33 mouse cellular contexts compared by ENCODE assay signal in the genomic region with DNA sequence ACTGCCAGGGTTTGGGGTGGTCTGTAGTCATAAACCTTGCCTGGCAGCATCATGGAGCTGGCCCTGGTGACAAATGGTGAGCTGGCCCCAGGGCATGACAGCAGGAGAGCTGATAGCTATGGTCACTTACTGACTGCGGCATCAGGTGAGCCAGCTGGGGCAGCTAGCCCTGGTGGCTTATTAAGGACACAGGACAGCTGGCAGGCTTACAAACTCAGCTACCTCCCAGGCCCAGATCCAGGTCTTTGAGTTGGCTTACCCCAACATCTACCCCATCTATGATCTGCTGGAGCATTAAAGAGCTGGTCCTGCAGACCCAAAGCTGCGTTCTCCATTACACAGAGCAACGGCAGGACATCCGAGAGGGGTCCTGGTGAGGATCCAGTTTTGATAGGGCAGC. TPM values are rescaled to one million over a fixed set of nuclear protein-coding genes. Genes with fewer than 3 reads are reported as not detected.
A peak's percentile ranks its signal among the peaks of the same experiment; 100 is the strongest.
DNase-seq lines count a peak whose midpoint lies in the region; ATAC-seq and TF ChIP-seq lines count a peak whose summit lies in the region.
"Had no signal": no experiment of that assay in that cellular context is flagged by ENCODE, and none has a peak within 500 bp of the region (broad histone marks: within the 10 kb centered on the region; RNA-seq: fewer than 3 reads in every experiment).

No protein-coding gene starts in this region.

- dilution Hi-C loops in CH12.LX (cut with MboI; ENCODE audit: extremely low pct_ligation_motif_present, extremely low pct_unique_long_range_greater_than_20kb, low sequenced_read_pairs): no loop called here

- no peaks in the 10 kb centered on the region for H3K27me3 ChIP-seq in hindbrain, embryonic 12.5 days
- no peaks in the 10 kb centered on the region for H3K27me3 ChIP-seq in hindbrain, postnatal 0 days (ENCODE audit: insufficient read depth, low read length)
- H3K27me3 ChIP-seq in kidney, embryonic 15.5 days: peaks cover 7% of the 10 kb centered on the region; the same call in 1 of the 2 replicates
- no peaks in the 10 kb centered on the region for H3K27me3 ChIP-seq in CH12.LX (replicated peaks)
- H3K27me3 ChIP-seq: embryonic facial prominence, embryonic 13.5 days; forebrain, embryonic 13.5 days; heart, embryonic 13.5 days; hindbrain, embryonic 15.5 days; Patski had no signal

- TF ChIP-seq RAD21 in CH12.LX (IDR thresholded peaks at IDR 0.05; ENCODE audit: low read depth, low read length): no peak

- 83% methylated on average over 4 of the region's 4 CpGs for WGBS in hindbrain, embryonic 12.5 days
- 85% methylated on average over 4 of the region's 4 CpGs for WGBS in hindbrain, postnatal 0 days
- WGBS in kidney, embryonic 15.5 days: 83% methylated on average over 4 of the region's 4 CpGs

- ATAC-seq in hindbrain, embryonic 12.5 days (ENCODE audit: low FRiP score): 0 out of 2 replicates have a peak, but pooled peaks have one; percentile 26
- ATAC-seq in hindbrain, postnatal 0 days: no peak
- no peak for ATAC-seq in kidney, embryonic 15.5 days (replicated peaks; ENCODE audit: low FRiP score)
- ATAC-seq: forebrain, embryonic 13.5 days; forebrain, postnatal 0 days; inflammation-experienced regulatory T-cells, adult 6 months; Patski had no signal

- TF ChIP-seq EP300 in CH12.LX (IDR thresholded peaks at IDR 0.05; ENCODE audit: low read length): no peak

- H3K4me3 ChIP-seq in hindbrain, embryonic 12.5 days: no peak overlapping the region
- H3K4me3 ChIP-seq in hindbrain, postnatal 0 days (ENCODE audit: low read length): no peak overlapping the region
- no peak overlapping the region for H3K4me3 ChIP-seq in kidney, embryonic 15.5 days (replicated peaks)
- no peak overlapping the region for H3K4me3 ChIP-seq in CH12.LX (replicated peaks in 1 of 3; ENCODE audit: low read depth in 2 of 3, low read length in 2 of 3, poor library complexity in 1 of 3)
- H3K4me3 ChIP-seq: embryonic facial prominence, embryonic 10.5 days; embryonic facial prominence, embryonic 13.5 days; erythroblast, embryonic 14.5 days; forebrain, embryonic 13.5 days; gastrocnemius, adult 2 months; heart, embryonic 10.5 days; heart, embryonic 13.5 days; hindbrain, embryonic 15.5 days had no signal

- in situ Hi-C loops in CH12.LX (cut with MboI; ENCODE audit: low pct_ligation_motif_present, low pct_unique_long_range_greater_than_20kb, low sequenced_read_pairs): no loop called here

- peak; percentile 56 for DNase-seq in adrenal gland, adult 2 months
- no peak for DNase-seq in adrenal gland, postnatal 25 days
- DNase-seq in hindbrain, postnatal 0 days (ENCODE audit: low spot score): no peak
- DNase-seq in kidney, postnatal 25 days: peak; percentile 20 to 48
- no peak for DNase-seq in CH12.LX (ENCODE audit: extremely low read depth)
- DNase-seq: adrenal gland, postnatal 14 days; cerebellum, adult 11-12 months; cerebellum, adult 8-10 months; cerebellum, postnatal 36 days; embryo, embryonic 11 days; forebrain, postnatal 0 days; gastrocnemius, adult 2 months; gastrocnemius, postnatal 14 days; heart, adult 18-20 months; heart, postnatal 14 days; heart, postnatal 4 days had no signal

- no peak overlapping the region for H3K9ac ChIP-seq in hindbrain, embryonic 12.5 days
- no peak overlapping the region for H3K9ac ChIP-seq in hindbrain, postnatal 0 days (replicated peaks; ENCODE audit: low read length)
- no peak overlapping the region for H3K9ac ChIP-seq in kidney, embryonic 15.5 days
- no peak overlapping the region for H3K9ac ChIP-seq in CH12.LX (ENCODE audit: insufficient read depth, low read depth)
- H3K9ac ChIP-seq: embryonic facial prominence, embryonic 13.5 days; forebrain, embryonic 13.5 days; forebrain, postnatal 0 days; heart, embryonic 13.5 days; hindbrain, embryonic 15.5 days had no signal

- H3K4me2 ChIP-seq in hindbrain, embryonic 12.5 days (replicated peaks): no peak overlapping the region
- no peak overlapping the region for H3K4me2 ChIP-seq in hindbrain, postnatal 0 days (ENCODE audit: low read depth, low read length)
- no peak overlapping the region for H3K4me2 ChIP-seq in kidney, embryonic 15.5 days
- H3K4me2 ChIP-seq in CH12.LX (ENCODE audit: insufficient read depth, low read depth, poor library complexity, severe bottlenecking): no peak overlapping the region
- H3K4me2 ChIP-seq: embryonic facial prominence, embryonic 13.5 days; forebrain, embryonic 13.5 days; heart, embryonic 13.5 days; hindbrain, embryonic 15.5 days had no signal

- H3K4me1 ChIP-seq in hindbrain, embryonic 12.5 days: peaks cover 6% of the 10 kb centered on the region; the same call in 1 of the 2 replicates
- H3K4me1 ChIP-seq in hindbrain, postnatal 0 days (ENCODE audit: insufficient read depth, low read length): no peaks in the 10 kb centered on the region; the same call in 1 of the 2 replicates
- peaks cover 30% of the 10 kb centered on the region for H3K4me1 ChIP-seq in kidney, embryonic 15.5 days
- peaks cover 37 to 87% of the 10 kb centered on the region in 2 experiments for H3K4me1 ChIP-seq in CH12.LX (ENCODE audit: control insufficient read depth in 1 of 2, insufficient read depth in 2 of 2)
- H3K4me1 ChIP-seq: forebrain, embryonic 13.5 days; hindbrain, embryonic 15.5 days had no signal

- no peaks in the 10 kb centered on the region for H3K9me3 ChIP-seq in hindbrain, embryonic 12.5 days (replicated peaks)
- no peaks in the 10 kb centered on the region for H3K9me3 ChIP-seq in hindbrain, postnatal 0 days (ENCODE audit: low read length)
- no peaks in the 10 kb centered on the region for H3K9me3 ChIP-seq in kidney, embryonic 15.5 days (replicated peaks)
- H3K9me3 ChIP-seq in CH12.LX (replicated peaks; ENCODE audit: low read length): no peaks in the 10 kb centered on the region
- H3K9me3 ChIP-seq: embryonic facial prominence, embryonic 10.5 days; embryonic facial prominence, embryonic 13.5 days; forebrain, embryonic 13.5 days; G1E; heart, embryonic 10.5 days; heart, embryonic 13.5 days; hindbrain, embryonic 15.5 days had no signal

- TF ChIP-seq POLR2A in CH12.LX (IDR thresholded peaks at IDR 0.05; ENCODE audit: low read depth, low read length): no peak

- no peak for TF ChIP-seq CTCF in hindbrain, postnatal 0 days (IDR thresholded peaks at IDR 0.05; ENCODE audit: low read depth)
- no peak for TF ChIP-seq CTCF in CH12.LX (conservative IDR thresholded peaks at IDR 0.05 in 1 of 2, IDR thresholded peaks at IDR 0.05 in 1 of 2; ENCODE audit: low read depth in 2 of 2, low read length in 2 of 2)

- H3K79me2 ChIP-seq in CH12.LX (replicated peaks; ENCODE audit: control insufficient read depth, extremely low read depth, insufficient read depth, poor library complexity, severe bottlenecking): peaks cover 14% of the 10 kb centered on the region

- no peak overlapping the region for H3K27ac ChIP-seq in hindbrain, embryonic 12.5 days
- H3K27ac ChIP-seq in hindbrain, postnatal 0 days: no peak overlapping the region
- no peak overlapping the region for H3K27ac ChIP-seq in kidney, embryonic 15.5 days
- H3K27ac ChIP-seq in CH12.LX (ENCODE audit: insufficient read depth, low read depth): peak overlapping the region; percentile 48
- H3K27ac ChIP-seq: embryonic facial prominence, embryonic 10.5 days; embryonic facial prominence, embryonic 13.5 days; forebrain, embryonic 13.5 days; gastrocnemius, adult 2 months; heart, embryonic 10.5 days; heart, embryonic 13.5 days; hindbrain, embryonic 15.5 days had no signal

- H3K36me3 ChIP-seq in hindbrain, embryonic 12.5 days: no peaks in the 10 kb centered on the region
- H3K36me3 ChIP-seq in hindbrain, postnatal 0 days (ENCODE audit: insufficient read depth, low read length): no peaks in the 10 kb centered on the region
- no peaks in the 10 kb centered on the region for H3K36me3 ChIP-seq in kidney, embryonic 15.5 days
- peaks cover 0 to 9% of the 10 kb centered on the region in 2 experiments for H3K36me3 ChIP-seq in CH12.LX (replicated peaks in 1 of 2; ENCODE audit: control insufficient read depth in 1 of 2, insufficient read depth in 1 of 2, low read length in 1 of 2)
- H3K36me3 ChIP-seq: embryonic facial prominence, embryonic 10.5 days; embryonic facial prominence, embryonic 13.5 days; G1E; heart, embryonic 10.5 days; heart, embryonic 13.5 days; hindbrain, embryonic 15.5 days had no signal

TF ChIP-seq in CH12.LX, 34 proteins besides CTCF, POLR2A, EP300 and RAD21 (continues in another document):
- TF ChIP-seq MAZ (IDR thresholded peaks at IDR 0.05; ENCODE audit: low read depth, low read length) (no peak), POLR2AphosphoS2 (IDR thresholded peaks at IDR 0.05; ENCODE audit: low read depth, low read length) (no peak), ELF1 (IDR thresholded peaks at IDR 0.05; ENCODE audit: low read depth, low read length) (no peak), SMC3 (IDR thresholded peaks at IDR 0.05; ENCODE audit: low read depth, low read length) (no peak), NELFE (IDR thresholded peaks at IDR 0.05; ENCODE audit: low read depth, low read length) (no peak), MYC (IDR thresholded peaks at IDR 0.05; ENCODE audit: low read depth, low read length) (no peak), UBTF (IDR thresholded peaks at IDR 0.05; ENCODE audit: low read depth, low read length) (no peak), PAX5 (IDR thresholded peaks at IDR 0.05; ENCODE audit: low read length) (no peak), SIN3A (IDR thresholded peaks at IDR 0.05; ENCODE audit: low read length) (no peak)

RNA-seq across cellular contexts. Expression of a gene that starts 18.4 kb away (rescaled TPM):
- total RNA-seq in adrenal gland, adult 2 months (2021): not detected
- polyA plus RNA-seq in adrenal gland, adult 2 months (2012; rRNA removed): not detected in 2 replicates
- total RNA-seq in adrenal gland, postnatal 25 days (2021): not detected in 2 replicates
- polyA plus RNA-seq in hindbrain, embryonic 12.5 days (2016; fragmentation: Nextera tagmentation; extraction: Ambion mirVana): 0.60 TPM in 1 of 2 replicates, not detected in the other
- total RNA-seq in hindbrain, postnatal 0 days (2014; rRNA removed): not detected in 2 replicates
- polyA plus RNA-seq in hindbrain, postnatal 0 days (2015; fragmentation: Nextera tagmentation; extraction: Ambion mirVana): not detected in 2 replicates
- polyA plus RNA-seq in kidney, embryonic 15.5 days (2015; fragmentation: Nextera tagmentation; extraction: Ambion mirVana): 0.28 TPM in 1 of 2 replicates, not detected in the other
- total RNA-seq in CH12.LX (2012; rRNA removed): not detected in 2 replicates
- total RNA-seq in CH12.LX (2014; rRNA removed): not detected in 2 replicates
- not detected in 2 replicates for polyA plus RNA-seq in CH12.LX (2012; ENCODE audit: insufficient read length, low read depth)
- total RNA-seq: adrenal gland, adult 18-20 months; adrenal gland, postnatal 14 days; forebrain, postnatal 0 days; G1E; gastrocnemius, adult 2 months; gastrocnemius, postnatal 14 days; gastrocnemius, postnatal 4 days; heart, adult 18-20 months; heart, postnatal 14 days; heart, postnatal 4 days had no signal
- polyA plus RNA-seq: brain, embryonic 14.5 days; cortical plate, adult 2 months; erythroblast, embryonic 14.5 days; forebrain, embryonic 13.5 days; forebrain, postnatal 0 days; frontal cortex, adult 2 months; G1E; heart, embryonic 13.5 days; inflammation-experienced regulatory T-cells, adult 6 months; Patski had no signal

RNA-seq across cellular contexts. Expression of a gene that starts 23.9 kb away (rescaled TPM):
- 10 to 100 TPM; 23.7 to 35.2 TPM for total RNA-seq in adrenal gland, adult 2 months (2021)
- 7.7 and 7.9 TPM in 2 replicates for polyA plus RNA-seq in adrenal gland, adult 2 months (2012; rRNA removed)
- total RNA-seq in adrenal gland, postnatal 25 days (2021): 22.6 and 36.2 TPM in 2 replicates
- 11.1 and 11.3 TPM in 2 replicates for polyA plus RNA-seq in hindbrain, embryonic 12.5 days (2016; fragmentation: Nextera tagmentation; extraction: Ambion mirVana)
- 2.3 and 2.9 TPM in 2 replicates for total RNA-seq in hindbrain, postnatal 0 days (2014; rRNA removed)
- 3.1 and 3.2 TPM in 2 replicates for polyA plus RNA-seq in hindbrain, postnatal 0 days (2015; fragmentation: Nextera tagmentation; extraction: Ambion mirVana)
- 14.7 and 15.4 TPM in 2 replicates for polyA plus RNA-seq in kidney, embryonic 15.5 days (2015; fragmentation: Nextera tagmentation; extraction: Ambion mirVana)
- total RNA-seq in CH12.LX (2012; rRNA removed) (9.4 and 11.7 TPM in 2 replicates), CH12.LX (2014; rRNA removed) (3.2 and 3.5 TPM in 2 replicates)
- 11.0 and 12.3 TPM in 2 replicates for polyA plus RNA-seq in CH12.LX (2012; ENCODE audit: insufficient read length, low read depth)
- polyA plus RNA-seq: erythroblast, embryonic 14.5 days; G1E had no signal

Comparison
In these comparisons a context has a peak if more than half of its experiments do, and no peak if none do; other contexts are left out.
1. DNase-seq: peak in adrenal gland, adult 2 months (single experiment) and kidney, postnatal 25 days (2 of 2); none in adrenal gland, postnatal 25 days (single experiment), hindbrain, postnatal 0 days (single experiment) and CH12.LX (single experiment).